Mouse (Mus musculus): ENCODE measurements around the gene Rps13. TPM values are rescaled to one million over a fixed set of nuclear protein-coding genes. Genes with fewer than 3 reads are reported as not detected.

The Rps13 gene
- total RNA-seq, 2 experiments from 2014 or later: 3,255 to 4,519 TPM

- ATAC-seq (replicated peaks; ENCODE audit: low FRiP score, low TSS enrichment, poor library complexity, severe bottlenecking): no peak
These were observed 35.6 kb downstream of the Rps13 start for GRCm38 (mm10) chr7:116298389-116298788.

DNA sequence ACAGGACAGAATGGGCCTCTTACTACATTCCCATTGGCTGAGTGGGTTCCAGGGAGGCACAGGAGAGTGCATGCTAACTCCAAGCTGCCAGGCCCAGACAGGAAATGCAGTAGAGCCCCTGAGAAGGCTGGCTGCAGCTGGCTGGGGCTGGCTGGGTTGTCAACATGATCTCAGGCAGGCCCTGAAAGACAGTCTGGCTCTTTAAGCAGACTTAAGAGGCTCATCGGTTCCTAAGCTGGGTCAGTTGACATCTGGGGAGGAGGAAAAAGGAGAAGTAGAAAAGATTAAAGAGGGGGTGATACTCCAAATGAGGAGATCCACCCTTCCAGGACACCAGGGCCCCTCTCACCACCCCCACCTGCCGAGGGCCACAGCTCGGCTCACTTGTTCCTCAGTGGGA, 39.0 kb downstream of the Rps13 start:
- no peak for ATAC-seq (replicated peaks; ENCODE audit: low FRiP score, low TSS enrichment, poor library complexity, severe bottlenecking)

GRCm38 (mm10) chr7:116292377-116292776, 41.6 kb downstream of the Rps13 start:
- no peak for ATAC-seq (replicated peaks; ENCODE audit: low FRiP score, low TSS enrichment, poor library complexity, severe bottlenecking)

GRCm38 (mm10) chr7:116290559-116290958, 43.4 kb downstream of the Rps13 start:
- no peak for ATAC-seq (replicated peaks; ENCODE audit: low FRiP score, low TSS enrichment, poor library complexity, severe bottlenecking)

DNA sequence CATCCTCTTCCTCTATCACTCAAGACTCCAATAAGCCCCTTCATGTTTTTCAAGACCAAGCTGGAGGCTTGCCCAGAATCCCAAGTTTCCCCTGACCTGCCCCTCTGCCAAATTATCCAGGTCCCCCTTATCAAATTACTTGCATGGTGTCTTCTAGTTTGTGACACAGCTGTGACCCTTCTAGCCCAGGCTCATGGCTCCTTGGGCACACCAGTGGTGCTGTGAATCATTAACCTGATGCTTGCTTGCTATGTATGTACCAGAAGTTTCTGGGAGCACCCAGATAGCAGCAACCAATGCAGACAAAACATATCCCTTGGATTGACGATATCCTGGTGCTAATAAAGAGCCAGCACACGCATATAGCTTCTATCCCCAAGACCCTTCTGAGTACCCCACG, 45.0 kb downstream of the Rps13 start:
- no peak for ATAC-seq (replicated peaks; ENCODE audit: low FRiP score, low TSS enrichment, poor library complexity, severe bottlenecking)

DNA sequence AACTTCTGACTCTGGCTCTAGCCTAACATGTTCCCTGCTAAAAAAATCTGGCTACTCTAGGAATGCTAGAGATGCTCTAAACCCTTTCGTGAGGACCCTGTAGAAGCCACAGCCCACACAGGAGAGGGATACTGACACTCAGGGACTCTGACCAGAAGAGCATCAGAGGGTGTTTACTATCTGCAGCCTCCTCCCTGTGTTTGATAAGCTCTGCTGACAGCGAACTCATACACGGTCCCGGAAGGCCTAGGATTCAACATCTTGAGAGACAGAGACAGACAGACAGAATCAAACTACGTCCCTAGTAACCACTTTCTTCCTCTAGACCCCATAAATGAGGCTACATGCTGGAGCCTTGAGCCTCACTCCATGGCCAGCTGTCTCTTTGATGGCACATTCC, 46.0 kb downstream of the Rps13 start:
- no peak for ATAC-seq (replicated peaks; ENCODE audit: low FRiP score, low TSS enrichment, poor library complexity, severe bottlenecking)

- ATAC-seq (replicated peaks; ENCODE audit: low FRiP score, low TSS enrichment, poor library complexity, severe bottlenecking): no peak
These were observed 47.2 kb downstream of the Rps13 start for GRCm38 (mm10) chr7:116286611-116287355.

DNA sequence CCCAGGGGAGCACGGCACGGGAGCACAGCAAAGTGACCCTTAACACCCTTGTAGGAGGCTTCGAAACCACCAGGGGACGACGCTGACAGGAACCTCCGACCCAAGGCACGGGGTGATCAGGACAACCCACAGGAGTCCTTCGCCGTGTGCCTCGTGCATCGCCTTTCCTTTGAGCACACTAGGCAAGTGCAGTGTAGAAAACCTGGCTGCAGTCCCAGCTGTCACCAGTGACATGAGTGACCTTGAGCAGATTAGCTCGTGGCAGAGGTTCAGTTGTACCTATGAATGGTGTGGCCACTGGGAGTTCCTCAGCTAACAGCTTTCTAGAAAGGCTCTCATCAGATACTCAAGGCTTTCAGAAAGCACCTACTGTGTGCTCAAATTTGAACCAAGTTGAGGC, 47.8 kb downstream of the Rps13 start:
- no peak for ATAC-seq (replicated peaks; ENCODE audit: low FRiP score, low TSS enrichment, poor library complexity, severe bottlenecking)

- ATAC-seq (replicated peaks; ENCODE audit: low FRiP score, low TSS enrichment, poor library complexity, severe bottlenecking): no peak
These were observed 48.8 kb downstream of the Rps13 start for GRCm38 (mm10) chr7:116285216-116285615.

DNA sequence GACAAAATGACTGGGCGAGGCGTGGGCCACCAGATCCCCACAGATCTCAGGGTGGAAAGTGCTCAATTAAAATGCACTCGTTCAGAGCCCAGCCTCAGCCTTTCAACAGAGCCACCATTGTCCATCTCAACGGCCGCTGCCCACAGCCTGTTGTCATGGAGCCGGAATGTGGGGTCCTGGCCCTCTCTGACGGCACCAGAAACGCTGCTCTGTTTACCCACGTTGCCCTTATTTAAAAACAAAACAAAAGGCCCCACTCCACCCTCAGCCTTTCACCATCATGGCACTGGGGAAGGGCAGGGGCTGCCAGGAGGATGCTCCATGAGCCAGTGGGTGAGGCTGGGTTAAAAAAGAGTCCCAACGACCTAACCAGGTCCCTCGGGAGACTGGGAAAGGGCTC, 51.2 kb downstream of the Rps13 start:
- no peak for ATAC-seq (replicated peaks; ENCODE audit: low FRiP score, low TSS enrichment, poor library complexity, severe bottlenecking)

Other genes with a start within 250 kb of the Rps13 start
- gene Gm4353, start 249.6 kb downstream of the Rps13 start, total RNA-seq (2014; fragmentation: Nextera tagmentation): 2.1 TPM in 1 of 2 replicates, not detected in the other
- gene Gm4353, start 249.6 kb downstream of the Rps13 start, total RNA-seq (2017): 1.3 and 4.0 TPM in 2 replicates
- 0.82 and 1.6 TPM in 2 replicates for gene Plekha7, start 25.8 kb downstream of the Rps13 start, total RNA-seq (2014; fragmentation: Nextera tagmentation)
- 0.42 and 0.72 TPM in 2 replicates for gene Plekha7, start 25.8 kb downstream of the Rps13 start, total RNA-seq (2017)
- 2.9 and 5.2 TPM in 2 replicates for gene Pik3c2a, start 109.3 kb upstream of the Rps13 start, total RNA-seq (2014; fragmentation: Nextera tagmentation)
- 1.8 and 3.4 TPM in 2 replicates for gene Pik3c2a, start 109.3 kb upstream of the Rps13 start, total RNA-seq (2017)
- gene Nucb2, start 170.2 kb upstream of the Rps13 start, total RNA-seq (2014; fragmentation: Nextera tagmentation): 2.2 and 3.0 TPM in 2 replicates
- 0.94 and 1.3 TPM in 2 replicates for gene Nucb2, start 170.2 kb upstream of the Rps13 start, total RNA-seq (2017)

Data from megakaryocyte-erythroid progenitor cell, adult 5-6 weeks (primary cell).